Mouse (Mus musculus) liver, postnatal 0 days (tissue): ENCODE data around the gene Myom1.

Experiments
- CTCF ChIP-seq: sonication (generic); IDR thresholded peaks from 2 replicates; pipeline ENCODE4 v1.5.1; 2016; ENCODE audit warnings: antibody characterized with exemption, low read depth
- EP300 ChIP-seq: IDR thresholded peaks from 2 replicates; pipeline ENCODE4 v1.6.1; 2016; ENCODE audit warnings: antibody characterized with exemption, low read depth, mild to moderate bottlenecking

DNA sequence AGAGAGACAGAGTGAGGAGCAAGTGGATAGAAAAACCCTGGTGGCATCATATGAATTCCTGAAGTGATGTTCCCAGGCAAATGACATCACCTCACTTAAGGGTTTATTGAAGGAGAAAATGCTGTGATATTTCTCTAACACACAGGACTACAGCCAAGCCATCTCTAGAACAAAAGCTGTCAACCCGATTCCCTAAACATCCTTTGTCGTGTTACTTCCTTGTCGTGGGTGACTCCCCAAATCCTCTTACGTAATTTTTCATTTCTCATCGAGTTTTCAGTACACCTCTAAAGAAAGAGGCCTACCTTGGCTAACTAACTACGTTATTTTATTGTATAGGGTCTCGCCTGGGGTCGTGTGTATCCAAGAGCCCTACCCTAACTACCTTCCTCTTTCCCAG, 13.0 kb upstream of the Myom1 start:
- no peak for TF ChIP-seq CTCF
- no peak for TF ChIP-seq EP300
